Mouse (Mus musculus): ENCODE measurements around the gene Bik. TPM values are rescaled to one million over a fixed set of nuclear protein-coding genes. Genes with fewer than 3 reads are reported as not detected.

The Bik gene
- total and polyA plus RNA-seq, 3 experiments, result 7.6 to 10.2 TPM; not detected in 1

GRCm38 (mm10) chr15:83523196-83523595, 3.5 kb upstream of the Bik start:
- Histone ChIP-seq H3K9ac (ENCODE audit: control insufficient read depth, low read depth, low read length, poor library complexity, severe bottlenecking) (no peak overlapping the region), H3K9me3 (replicated peaks; ENCODE audit: insufficient read depth, low read length) (no peaks in the 10 kb centered on the region), H3K4me3 (ENCODE audit: control insufficient read depth in 1 of 2, insufficient read depth in 1 of 2, low read depth in 2 of 2, low read length in 2 of 2) (no peak overlapping the region), H3K27ac (ENCODE audit: control insufficient read depth, low read depth, low read length) (no peak overlapping the region), H3K27me3 (ENCODE audit: control insufficient read depth in 1 of 2, insufficient read depth in 2 of 2, low read length in 2 of 2) (peaks cover 4 to 12% of the 10 kb centered on the region in 2 experiments; a peak in 3 of 4 replicates), H3K4me1 (ENCODE audit: control insufficient read depth in 1 of 2, insufficient read depth in 2 of 2, low read length in 2 of 2) (peaks cover 0 to 11% of the 10 kb centered on the region in 2 experiments; a peak in 1 of 4 replicates), H3K36me3 (ENCODE audit: control insufficient read depth in 1 of 2, insufficient read depth in 2 of 2, low read length in 2 of 2) (no peaks in the 10 kb centered on the region), H3K79me2 (ENCODE audit: control insufficient read depth, insufficient read depth, low read length, poor library complexity) (peaks cover 1% of the 10 kb centered on the region; the same call in 1 of the 2 replicates)
- TF ChIP-seq ZKSCAN1 (IDR thresholded peaks at IDR 0.05; ENCODE audit: low read depth, low read length) (no peak), USF1 (IDR thresholded peaks at IDR 0.05; ENCODE audit: low read depth, low read length) (no peak), NRF1 (IDR thresholded peaks at IDR 0.05; ENCODE audit: insufficient read depth, low read depth, low read length, poor library complexity, severe bottlenecking) (no peak), SMC3 (IDR thresholded peaks at IDR 0.05; ENCODE audit: low read depth, low read length) (no peak), NELFE (IDR thresholded peaks at IDR 0.05; ENCODE audit: low read depth, low read length) (no peak)
- no peak for DNase-seq (ENCODE audit: low read depth, low spot score)

DNA sequence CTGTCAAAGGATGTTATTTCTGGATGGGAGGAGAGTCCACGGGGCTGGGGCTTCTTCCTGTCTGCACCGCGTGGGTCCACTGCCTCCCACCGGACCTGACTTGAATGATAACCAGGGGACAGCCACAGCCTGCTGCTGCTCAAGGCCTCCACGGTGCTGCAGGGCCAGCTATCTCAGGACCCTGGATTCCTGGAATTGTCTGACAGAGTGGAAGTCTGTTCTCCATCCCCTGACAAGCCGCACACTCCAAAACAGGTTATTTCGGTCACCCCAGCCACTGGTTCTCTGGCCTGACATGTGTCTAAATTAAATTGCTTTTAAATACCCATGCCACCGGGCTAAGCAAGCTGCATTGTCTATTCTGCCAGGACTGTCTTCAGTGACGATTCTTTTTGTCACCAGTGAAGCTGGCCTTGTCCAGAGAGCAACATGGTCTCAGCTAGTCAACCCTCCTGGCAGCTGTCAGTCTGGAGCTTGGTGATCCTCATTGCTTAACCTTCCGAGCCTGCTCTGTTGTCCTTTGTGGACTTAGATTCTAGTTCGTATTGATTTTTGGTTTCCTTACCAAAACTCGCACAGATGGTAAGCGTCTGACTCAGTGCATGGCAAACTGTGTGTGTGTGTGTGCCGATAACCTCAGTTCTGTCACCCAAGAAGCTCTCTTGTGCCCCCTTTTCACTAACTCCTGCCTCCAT, 2.9 kb upstream of the Bik start:
- Histone ChIP-seq H3K4me1 (ENCODE audit: control insufficient read depth in 1 of 2, insufficient read depth in 2 of 2, low read length in 2 of 2) (peaks cover 0 to 5% of the 10 kb centered on the region in 2 experiments; a peak in 1 of 4 replicates), H3K9ac (ENCODE audit: control insufficient read depth, low read depth, low read length, poor library complexity, severe bottlenecking) (no peak overlapping the region), H3K9me3 (replicated peaks; ENCODE audit: insufficient read depth, low read length) (no peaks in the 10 kb centered on the region), H3K4me3 (ENCODE audit: control insufficient read depth in 1 of 2, insufficient read depth in 1 of 2, low read depth in 2 of 2, low read length in 2 of 2) (no peak overlapping the region), H3K36me3 (ENCODE audit: control insufficient read depth in 1 of 2, insufficient read depth in 2 of 2, low read length in 2 of 2) (no peaks in the 10 kb centered on the region), H3K27me3 (ENCODE audit: control insufficient read depth in 1 of 2, insufficient read depth in 2 of 2, low read length in 2 of 2) (peaks cover 4 to 12% of the 10 kb centered on the region in 2 experiments; a peak in 3 of 4 replicates), H3K79me2 (ENCODE audit: control insufficient read depth, insufficient read depth, low read length, poor library complexity) (peaks cover 1% of the 10 kb centered on the region; the same call in 1 of the 2 replicates), H3K27ac (ENCODE audit: control insufficient read depth, low read depth, low read length) (no peak overlapping the region)
- TF ChIP-seq ZC3H11A (IDR thresholded peaks at IDR 0.05; ENCODE audit: low read depth, low read length), result no peak
- no peak for TF ChIP-seq POLR2A (IDR thresholded peaks at IDR 0.05; ENCODE audit: control insufficient read depth in 1 of 2, insufficient read depth in 1 of 2, low read depth in 1 of 2, low read length in 2 of 2, poor library complexity in 1 of 2)
- TF ChIP-seq MAZ (IDR thresholded peaks at IDR 0.05; ENCODE audit: low read depth, low read length), result no peak
- no peak for TF ChIP-seq EP300 (IDR thresholded peaks at IDR 0.05; ENCODE audit: low read depth in 1 of 2, low read length in 2 of 2)
- TF ChIP-seq USF1 (IDR thresholded peaks at IDR 0.05; ENCODE audit: low read depth, low read length), result no peak
- no peak for TF ChIP-seq MXI1 (IDR thresholded peaks at IDR 0.05; ENCODE audit: low read depth, low read length)
- TF ChIP-seq SMC3 (IDR thresholded peaks at IDR 0.05; ENCODE audit: low read depth, low read length), result no peak
- TF ChIP-seq UBTF (IDR thresholded peaks at IDR 0.05; ENCODE audit: borderline replicate concordance, insufficient read depth, low read depth, low read length), result no peak
- TF ChIP-seq GABPA (IDR thresholded peaks at IDR 0.05; ENCODE audit: low read depth, low read length), result no peak
- no peak for TF ChIP-seq NELFE (IDR thresholded peaks at IDR 0.05; ENCODE audit: low read depth, low read length)
- TF ChIP-seq CHD2 (IDR thresholded peaks at IDR 0.05; ENCODE audit: low read length), result no peak
- TF ChIP-seq TAL1 (IDR thresholded peaks at IDR 0.05; ENCODE audit: low read length), result no peak; the same call in 1 of the 2 replicates
- no peak for TF ChIP-seq USF2 (IDR thresholded peaks at IDR 0.05; ENCODE audit: borderline replicate concordance in 1 of 2, insufficient read depth in 1 of 2, low read depth in 1 of 2, low read length in 2 of 2)
- no peak for DNase-seq (ENCODE audit: low read depth, low spot score)
